Mouse (Mus musculus) kidney, adult 2 months (tissue): ENCODE data around the gene Olfr937. TPM values are rescaled to one million over a fixed set of nuclear protein-coding genes. Genes with fewer than 3 reads are reported as not detected.

Source experiments
- DNase-seq: peaks from one replicate; pipeline ENCODE4 v3.0.0; 2021
- H3K27ac ChIP-seq: fragments of 200-500 bp; 2 replicates; pipeline ENCODE4 v1.5.1; 2012; ENCODE audit warnings: low read depth, low read length, control low read depth, inconsistent platforms; ENCODE audit not compliant: insufficient read depth
- H3K27me3 ChIP-seq: fragments of 200-500 bp; replicated peaks from 2 replicates; pipeline ENCODE4 v1.6.1; 2012; ENCODE audit warnings: mild to moderate bottlenecking, moderate library complexity, low read length, inconsistent platforms; ENCODE audit not compliant: control insufficient read depth, insufficient read depth
- H3K36me3 ChIP-seq: fragments of 200-500 bp; 2 replicates; pipeline ENCODE4 v1.6.1; 2012; ENCODE audit warnings: mild to moderate bottlenecking, moderate library complexity, low read length, inconsistent platforms; ENCODE audit not compliant: control insufficient read depth, insufficient read depth
- H3K4me1 ChIP-seq: fragments of 200-500 bp; 2 replicates; pipeline ENCODE4 v1.6.1; 2011; ENCODE audit warnings: low read length; ENCODE audit not compliant: control insufficient read depth, insufficient read depth
- H3K4me3 ChIP-seq: fragments of 200-500 bp; 2 replicates; pipeline ENCODE4 v1.5.1; 2011; ENCODE audit warnings: mild to moderate bottlenecking, low read depth, low read length, control low read depth; ENCODE audit not compliant: insufficient read depth
- CTCF ChIP-seq: fragments of 200-500 bp; conservative IDR thresholded peaks from 2 replicates; pipeline ENCODE4 v1.5.1; 2011; ENCODE audit warnings: low read depth, mild to moderate bottlenecking, control low read depth, low read length, moderate library complexity, mixed read lengths; ENCODE audit not compliant: insufficient read depth, insufficient read length
- POLR2A ChIP-seq: fragments of 200-500 bp; IDR thresholded peaks from one replicate; pipeline ENCODE4 v1.6.1; 2011; ENCODE audit warnings: low read depth, low read length, control low read depth
- WGBS: fragments of 180-500 bp; shearing (Covaris S2); methylation state at CpG from one replicate; pipeline ENCODE4 v1.1.7; 2018; 5-methylcytosine and 5-hydroxymethylcytosine counted together
- polyA plus RNA-seq: library from polyadenylated mRNA; depleted of rRNA; stranded (reverse); fragments of >200 nt; gene quantifications from 2 replicates; pipeline ENCODE4 v1.2.3, GENCODE M21; 2012; rRNA removed

Olfr937 gene
- not detected in 2 replicates for polyA plus RNA-seq

DNA sequence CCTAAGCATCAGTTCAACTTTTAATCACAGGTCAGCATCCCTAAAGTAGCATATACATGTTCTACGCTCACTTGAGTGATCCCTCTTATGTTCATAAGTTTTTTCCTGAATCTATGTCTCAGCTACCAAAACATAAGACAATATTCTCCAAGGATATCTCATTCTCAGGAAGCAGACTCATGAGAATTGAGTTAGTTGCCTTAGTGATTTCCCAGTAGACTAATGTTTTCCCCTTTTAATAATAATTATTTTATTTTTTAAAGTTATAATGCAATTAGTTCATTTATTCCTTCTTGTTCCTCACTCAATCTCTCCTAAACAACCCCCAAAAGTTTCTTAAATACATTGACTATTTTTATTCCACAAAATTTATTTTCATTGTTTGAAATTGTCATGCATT is at the start of gene Olfr937:
Gene Olfr937 (minus strand): TSS at position 101 of the 400 bp plus-strand sequence.
- TF ChIP-seq CTCF: no peak
- TF ChIP-seq POLR2A: no peak
- H3K27me3 ChIP-seq: no peaks in the 10 kb centered on the region
- H3K4me1 ChIP-seq: no peaks in the 10 kb centered on the region
- no peak for DNase-seq
- no peaks in the 10 kb centered on the region for H3K36me3 ChIP-seq
- H3K4me3 ChIP-seq: no peak within 1 kb of the TSS
- no peak within 1 kb of the TSS for H3K27ac ChIP-seq
- 67% methylated on average over 1 of the region's 1 CpGs for WGBS

DNA sequence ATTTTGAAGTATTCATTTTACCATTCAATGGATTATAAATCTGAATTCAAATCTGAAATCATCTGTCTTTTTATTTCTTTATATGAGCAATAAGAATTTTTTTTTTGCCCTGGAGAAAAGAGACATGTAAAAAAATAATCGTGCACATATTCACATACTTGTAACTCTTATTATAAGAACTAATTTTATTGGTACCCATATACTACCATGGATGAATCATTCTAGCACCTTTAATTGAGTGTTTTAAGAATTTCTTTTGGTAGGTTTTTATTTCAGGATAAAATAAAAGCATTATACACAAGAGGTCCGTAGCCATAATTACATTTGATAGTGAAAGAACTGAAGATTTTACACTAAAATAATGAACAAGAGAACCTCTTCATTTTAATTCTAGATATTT is 14.0 kb upstream of the Olfr937 start, which contains the start of gene Olfr938:
Gene Olfr938 (minus strand): TSS at position 101 of the 400 bp plus-strand sequence.
- Histone ChIP-seq H3K27ac (no peak within 1 kb of the TSS), H3K4me3 (no peak within 1 kb of the TSS), H3K36me3 (no peaks in the 10 kb centered on the region), H3K4me1 (no peaks in the 10 kb centered on the region), H3K27me3 (no peaks in the 10 kb centered on the region)
- DNase-seq: no peak
- TF ChIP-seq POLR2A (no peak), CTCF (no peak)
- WGBS: 80% methylated on average over 2 of the region's 2 CpGs

DNA sequence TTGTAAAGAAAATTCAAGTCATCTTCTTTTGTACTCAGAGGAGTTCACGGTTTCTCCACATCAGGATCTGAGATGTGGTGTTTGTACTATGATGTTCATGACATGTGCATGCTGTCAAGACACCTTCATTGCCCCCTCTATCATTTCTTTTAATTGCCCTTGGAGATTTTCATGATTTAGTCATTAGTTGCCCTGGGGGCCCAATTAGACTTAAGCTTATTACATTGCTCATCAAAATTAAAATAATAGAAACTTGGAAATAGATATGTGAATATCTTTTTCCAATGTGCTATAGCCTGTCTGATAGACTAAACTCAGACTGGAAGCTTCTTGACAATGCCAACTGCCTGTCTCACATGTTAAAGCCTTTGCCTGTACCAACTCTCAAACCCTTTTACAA is 41.5 kb downstream of the Olfr937 start, which contains the start of gene Olfr146:
Gene Olfr146 (minus strand): TSS at position 101 of the 400 bp plus-strand sequence.
- TF ChIP-seq CTCF (no peak), POLR2A (no peak)
- H3K36me3 ChIP-seq: no peaks in the 10 kb centered on the region
- DNase-seq: no peak
- no peaks in the 10 kb centered on the region for H3K27me3 ChIP-seq
- H3K4me3 ChIP-seq: no peak within 1 kb of the TSS
- WGBS: 77% methylated on average over 1 of the region's 1 CpGs
- no peak within 1 kb of the TSS for H3K27ac ChIP-seq
- no peaks in the 10 kb centered on the region for H3K4me1 ChIP-seq

Other genes starting within 250 kb of the Olfr937 start
- gene Olfr923, start 238.4 kb downstream of the Olfr937 start, polyA plus RNA-seq: not detected in 2 replicates
- gene Olfr924, start 220.5 kb downstream of the Olfr937 start, polyA plus RNA-seq: not detected in 2 replicates
- not detected in 2 replicates for gene Olfr26, start 209.9 kb downstream of the Olfr937 start, polyA plus RNA-seq
- gene Olfr926, start 187.8 kb downstream of the Olfr937 start, polyA plus RNA-seq: not detected in 2 replicates
- not detected in 2 replicates for gene Olfr930, start 135.1 kb downstream of the Olfr937 start, polyA plus RNA-seq
- not detected in 2 replicates for gene Olfr933, start 92.6 kb downstream of the Olfr937 start, polyA plus RNA-seq
- gene Olfr934, start 76.6 kb downstream of the Olfr937 start, polyA plus RNA-seq: not detected in 2 replicates
- gene Olfr935, start 65.3 kb downstream of the Olfr937 start, polyA plus RNA-seq: not detected in 2 replicates
- not detected in 2 replicates for gene Olfr146, start 41.6 kb downstream of the Olfr937 start, polyA plus RNA-seq
- gene Olfr938, start 13.9 kb upstream of the Olfr937 start, polyA plus RNA-seq: not detected in 2 replicates
- gene Olfr27, start 63.2 kb upstream of the Olfr937 start, polyA plus RNA-seq: not detected in 2 replicates
- not detected in 2 replicates for gene Olfr943, start 101.4 kb upstream of the Olfr937 start, polyA plus RNA-seq
- gene Olfr944, start 137.0 kb upstream of the Olfr937 start, polyA plus RNA-seq: not detected in 2 replicates
- not detected in 2 replicates for gene Olfr1537, start 185.0 kb upstream of the Olfr937 start, polyA plus RNA-seq
- not detected in 2 replicates for gene Olfr945, start 211.9 kb upstream of the Olfr937 start, polyA plus RNA-seq